Comparison of ENCODE assay signal across 19 mouse cellular contexts in the genomic region with DNA sequence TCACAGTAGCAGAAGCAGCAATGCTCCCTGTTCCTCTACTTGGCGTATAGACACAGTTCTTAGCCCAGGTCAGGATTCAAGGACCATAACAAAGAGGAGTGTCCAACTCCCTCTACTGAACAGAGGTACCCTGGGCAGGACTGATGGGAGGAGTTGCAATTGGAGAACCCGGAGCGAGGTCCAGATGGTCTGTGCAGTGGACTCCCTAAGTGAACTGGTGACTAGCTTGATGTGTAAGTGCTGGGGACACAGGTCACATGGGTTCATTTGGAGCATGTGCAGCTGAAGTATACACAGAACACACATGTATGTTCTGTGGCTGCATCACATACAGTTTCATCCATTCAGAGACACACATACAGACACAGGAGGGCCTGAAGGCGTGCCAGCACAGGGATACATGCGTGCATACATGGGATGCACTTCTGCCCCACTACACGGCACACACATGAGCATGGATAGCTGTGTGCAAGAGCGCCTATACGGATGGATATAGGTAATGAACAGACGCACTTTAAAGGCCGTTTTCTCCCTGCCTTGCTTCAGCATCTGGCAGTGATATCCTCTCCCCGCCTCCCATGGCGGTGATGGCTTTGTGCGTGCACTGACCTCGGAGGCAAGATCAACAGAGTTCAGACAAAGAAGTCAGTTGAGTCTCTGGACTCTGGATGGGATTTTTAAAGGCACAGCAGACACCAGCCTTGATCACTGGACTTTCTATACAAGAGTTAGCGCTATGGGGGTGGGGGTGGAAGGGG. TPM values are rescaled to one million over a fixed set of nuclear protein-coding genes. Genes with fewer than 3 reads are reported as not detected.
DNase-seq lines count a peak whose midpoint lies in the region; ATAC-seq and TF ChIP-seq lines count a peak whose summit lies in the region.
"Had no signal": no experiment of that assay in that cellular context is flagged by ENCODE, and none has a peak within 500 bp of the region (broad histone marks: within the 10 kb centered on the region; RNA-seq: fewer than 3 reads in every experiment).

No protein-coding gene starts in this region.

- no peaks in the 10 kb centered on the region for H3K9me3 ChIP-seq in hindbrain, embryonic 10.5 days
- H3K9me3 ChIP-seq in hindbrain, embryonic 14.5 days (ENCODE audit: control insufficient read depth, low read length), result no peaks in the 10 kb centered on the region
- H3K9me3 ChIP-seq in liver, postnatal 0 days (ENCODE audit: low read length), result no peaks in the 10 kb centered on the region
- no peaks in the 10 kb centered on the region for H3K9me3 ChIP-seq in liver, embryonic 12.5 days (replicated peaks)
- no peaks in the 10 kb centered on the region for H3K9me3 ChIP-seq in limb, embryonic 11.5 days (ENCODE audit: control insufficient read depth, low read length)
- H3K9me3 ChIP-seq: neural tube, embryonic 12.5 days had no signal

- no peak overlapping the region for H3K4me3 ChIP-seq in hindbrain, embryonic 10.5 days
- no peak overlapping the region for H3K4me3 ChIP-seq in hindbrain, embryonic 14.5 days (replicated peaks; ENCODE audit: low read length)
- no peak overlapping the region for H3K4me3 ChIP-seq in liver, postnatal 0 days (ENCODE audit: low read depth, low read length)
- no peak overlapping the region for H3K4me3 ChIP-seq in liver, embryonic 12.5 days
- no peak overlapping the region for H3K4me3 ChIP-seq in limb, embryonic 11.5 days (ENCODE audit: low read depth, low read length)
- H3K4me3 ChIP-seq: neural tube, embryonic 12.5 days had no signal

- no peak for ATAC-seq in hindbrain, embryonic 14.5 days (ENCODE audit: low FRiP score)
- peak; percentile 31 for ATAC-seq in liver, postnatal 0 days
- no peak for ATAC-seq in liver, embryonic 12.5 days
- ATAC-seq in limb, embryonic 11.5 days (ENCODE audit: insufficient number of reproducible peaks, low FRiP score, low TSS enrichment, low read depth), result peak; percentile 58; the same call in 1 of the 2 replicates
- ATAC-seq: forebrain, embryonic 14.5 days; midbrain, embryonic 16.5 days had no signal

- no peak for TF ChIP-seq CTCF in liver, postnatal 0 days (IDR thresholded peaks at IDR 0.05; ENCODE audit: low read depth)

- peak overlapping the region; percentile 84 for H3K27ac ChIP-seq in hindbrain, embryonic 10.5 days
- H3K27ac ChIP-seq in hindbrain, embryonic 14.5 days, result no peak overlapping the region
- H3K27ac ChIP-seq in liver, postnatal 0 days (ENCODE audit: low read depth), result no peak overlapping the region
- no peak overlapping the region for H3K27ac ChIP-seq in liver, embryonic 12.5 days
- no peak overlapping the region; the same call in 1 of the 2 replicates for H3K27ac ChIP-seq in limb, embryonic 11.5 days (replicated peaks; ENCODE audit: low read depth, low read length)
- H3K27ac ChIP-seq: kidney, postnatal 0 days; neural tube, embryonic 12.5 days had no signal

- H3K9ac ChIP-seq in hindbrain, embryonic 14.5 days, result no peak overlapping the region
- no peak overlapping the region for H3K9ac ChIP-seq in liver, postnatal 0 days (replicated peaks)
- H3K9ac ChIP-seq in liver, embryonic 12.5 days, result no peak overlapping the region
- no peak overlapping the region for H3K9ac ChIP-seq in limb, embryonic 11.5 days (ENCODE audit: low read length)
- H3K9ac ChIP-seq: neural tube, embryonic 12.5 days had no signal

- no peaks in the 10 kb centered on the region for H3K36me3 ChIP-seq in hindbrain, embryonic 10.5 days
- no peaks in the 10 kb centered on the region for H3K36me3 ChIP-seq in hindbrain, embryonic 14.5 days (replicated peaks; ENCODE audit: control insufficient read depth, insufficient read depth)
- no peaks in the 10 kb centered on the region for H3K36me3 ChIP-seq in liver, postnatal 0 days (replicated peaks; ENCODE audit: insufficient read depth, low read length)
- H3K36me3 ChIP-seq in liver, embryonic 12.5 days, result no peaks in the 10 kb centered on the region
- H3K36me3 ChIP-seq in limb, embryonic 11.5 days (ENCODE audit: control insufficient read depth, insufficient read depth, low read length), result no peaks in the 10 kb centered on the region
- H3K36me3 ChIP-seq: neural tube, embryonic 12.5 days had no signal

- DNase-seq in hindbrain, embryonic 10.5 days (ENCODE audit: low spot score), result peak; percentile 65
- no peak for DNase-seq in hindbrain, embryonic 14.5 days (ENCODE audit: low spot score)
- DNase-seq in liver, postnatal 0 days, result no peak
- peak; percentile 67 for DNase-seq in embryo, embryonic 11 days
- DNase-seq in limb, embryonic 11.5 days (ENCODE audit: low spot score), result peak; percentile 38
- DNase-seq in cerebellum, postnatal 4 days (ENCODE audit: low spot score in 2 of 2), result no peak
- no peak for DNase-seq in Muller cell, postnatal 12 days (ENCODE audit: inconsistent ontology term)
- DNase-seq: cerebellum, postnatal 14 days; heart, postnatal 14 days; left cerebral cortex, postnatal 4 days; lung, postnatal 36 days; right cerebral cortex, postnatal 25 days; thymus, postnatal 36 days had no signal

- no peak for TF ChIP-seq EP300 in liver, postnatal 0 days (IDR thresholded peaks at IDR 0.05; ENCODE audit: low read depth)

- peaks cover 33% of the 10 kb centered on the region for H3K4me1 ChIP-seq in hindbrain, embryonic 10.5 days (replicated peaks)
- no peaks in the 10 kb centered on the region for H3K4me1 ChIP-seq in hindbrain, embryonic 14.5 days (replicated peaks; ENCODE audit: control insufficient read depth, insufficient read depth, low read length)
- no peaks in the 10 kb centered on the region for H3K4me1 ChIP-seq in liver, postnatal 0 days (ENCODE audit: insufficient read depth)
- H3K4me1 ChIP-seq in liver, embryonic 12.5 days, result peaks cover 4% of the 10 kb centered on the region; the same call in 1 of the 2 replicates
- H3K4me1 ChIP-seq in limb, embryonic 11.5 days (ENCODE audit: control insufficient read depth, insufficient read depth, low read length), result 0 out of 2 replicates have a peak, but pooled peaks cover 4% of the 10 kb centered on the region
- H3K4me1 ChIP-seq: neural tube, embryonic 12.5 days had no signal

- 34% methylated on average over 15 of the region's 15 CpGs for WGBS in hindbrain, embryonic 10.5 days
- 38% methylated on average over 15 of the region's 15 CpGs for WGBS in hindbrain, embryonic 14.5 days
- 66% methylated on average over 15 of the region's 15 CpGs for WGBS in liver, postnatal 0 days (ENCODE audit: insufficient replicate concordance)
- WGBS in liver, embryonic 12.5 days (ENCODE audit: insufficient replicate concordance), result 72% methylated on average over 15 of the region's 15 CpGs
- 39% methylated on average over 15 of the region's 15 CpGs for WGBS in limb, embryonic 11.5 days

- no peaks in the 10 kb centered on the region for H3K27me3 ChIP-seq in hindbrain, embryonic 10.5 days (ENCODE audit: insufficient read depth, poor library complexity, severe bottlenecking)
- no peaks in the 10 kb centered on the region for H3K27me3 ChIP-seq in hindbrain, embryonic 14.5 days (ENCODE audit: control insufficient read depth, insufficient read depth, low read length)
- H3K27me3 ChIP-seq in liver, postnatal 0 days (ENCODE audit: insufficient read depth, low read length), result no peaks in the 10 kb centered on the region
- no peaks in the 10 kb centered on the region for H3K27me3 ChIP-seq in liver, embryonic 12.5 days (replicated peaks)
- no peaks in the 10 kb centered on the region for H3K27me3 ChIP-seq in limb, embryonic 11.5 days (ENCODE audit: control insufficient read depth, insufficient read depth, low read length)
- H3K27me3 ChIP-seq: neural tube, embryonic 12.5 days had no signal

- no peak overlapping the region for H3K4me2 ChIP-seq in hindbrain, embryonic 14.5 days (replicated peaks)
- H3K4me2 ChIP-seq in liver, postnatal 0 days (ENCODE audit: low read depth, low read length), result no peak overlapping the region
- no peak overlapping the region for H3K4me2 ChIP-seq in liver, embryonic 12.5 days
- H3K4me2 ChIP-seq in limb, embryonic 11.5 days (ENCODE audit: low read depth, severe bottlenecking), result no peak overlapping the region
- H3K4me2 ChIP-seq: heart, embryonic 11.5 days; neural tube, embryonic 12.5 days had no signal

RNA-seq across cellular contexts. Expression of a gene that starts 12.9 kb away (rescaled TPM):
- polyA plus RNA-seq in hindbrain, embryonic 10.5 days (2016; fragmentation: Nextera tagmentation; extraction: Ambion mirVana), result 16.0 and 19.5 TPM in 2 replicates
- 14.3 and 15.1 TPM in 2 replicates for polyA plus RNA-seq in hindbrain, embryonic 14.5 days (2014; fragmentation: Nextera tagmentation; extraction: Ambion mirVana)
- 7.1 and 8.2 TPM in 2 replicates for polyA plus RNA-seq in liver, postnatal 0 days (2015; fragmentation: Nextera tagmentation; extraction: Ambion mirVana)
- 11.0 and 11.3 TPM in 2 replicates for polyA plus RNA-seq in liver, embryonic 12.5 days (2016; fragmentation: Nextera tagmentation; extraction: Ambion mirVana)
- polyA plus RNA-seq in limb, embryonic 11.5 days (2014; fragmentation: Nextera tagmentation; extraction: Ambion mirVana), result 9.9 and 12.6 TPM in 2 replicates

RNA-seq across cellular contexts. Expression of a gene that starts 19.6 kb away (rescaled TPM):
- polyA plus RNA-seq in hindbrain, embryonic 10.5 days (2016; fragmentation: Nextera tagmentation; extraction: Ambion mirVana), result 1.2 and 1.3 TPM in 2 replicates
- 0.28 and 0.34 TPM in 2 replicates for polyA plus RNA-seq in hindbrain, embryonic 14.5 days (2014; fragmentation: Nextera tagmentation; extraction: Ambion mirVana)
- 9.0 and 9.3 TPM in 2 replicates for polyA plus RNA-seq in liver, postnatal 0 days (2015; fragmentation: Nextera tagmentation; extraction: Ambion mirVana)
- 17.4 and 19.4 TPM in 2 replicates for polyA plus RNA-seq in liver, embryonic 12.5 days (2016; fragmentation: Nextera tagmentation; extraction: Ambion mirVana)
- polyA plus RNA-seq in limb, embryonic 11.5 days (2014; fragmentation: Nextera tagmentation; extraction: Ambion mirVana), result 1.3 TPM in 2 replicates
- polyA plus RNA-seq: midbrain, embryonic 16.5 days had no signal

RNA-seq across cellular contexts. Expression of a gene that starts 39.8 kb away (rescaled TPM):
- polyA plus RNA-seq in hindbrain, embryonic 10.5 days (2016; fragmentation: Nextera tagmentation; extraction: Ambion mirVana), result 330 and 370 TPM in 2 replicates
- 30.1 and 40.2 TPM in 2 replicates for polyA plus RNA-seq in hindbrain, embryonic 14.5 days (2014; fragmentation: Nextera tagmentation; extraction: Ambion mirVana)
- 53.9 and 63.0 TPM in 2 replicates for polyA plus RNA-seq in liver, postnatal 0 days (2015; fragmentation: Nextera tagmentation; extraction: Ambion mirVana)
- polyA plus RNA-seq in liver, embryonic 12.5 days (2016; fragmentation: Nextera tagmentation; extraction: Ambion mirVana), result 240 and 250 TPM in 2 replicates
- polyA plus RNA-seq in limb, embryonic 11.5 days (2014; fragmentation: Nextera tagmentation; extraction: Ambion mirVana), result 355 and 368 TPM in 2 replicates

RNA-seq across cellular contexts. Expression of a gene that starts 49.1 kb away (rescaled TPM):
- polyA plus RNA-seq in hindbrain, embryonic 10.5 days (2016; fragmentation: Nextera tagmentation; extraction: Ambion mirVana), result 49.0 and 51.8 TPM in 2 replicates
- 29.5 and 32.4 TPM in 2 replicates for polyA plus RNA-seq in hindbrain, embryonic 14.5 days (2014; fragmentation: Nextera tagmentation; extraction: Ambion mirVana)
- polyA plus RNA-seq in liver, postnatal 0 days (2015; fragmentation: Nextera tagmentation; extraction: Ambion mirVana), result 48.4 and 51.5 TPM in 2 replicates
- 117 and 127 TPM in 2 replicates for polyA plus RNA-seq in liver, embryonic 12.5 days (2016; fragmentation: Nextera tagmentation; extraction: Ambion mirVana)
- 42.7 and 48.8 TPM in 2 replicates for polyA plus RNA-seq in limb, embryonic 11.5 days (2014; fragmentation: Nextera tagmentation; extraction: Ambion mirVana)

RNA-seq across cellular contexts. Expression of a gene that starts 49.8 kb away (rescaled TPM):
- 1.1 and 2.8 TPM in 2 replicates for polyA plus RNA-seq in hindbrain, embryonic 10.5 days (2016; fragmentation: Nextera tagmentation; extraction: Ambion mirVana)
- polyA plus RNA-seq in hindbrain, embryonic 14.5 days (2014; fragmentation: Nextera tagmentation; extraction: Ambion mirVana), result not detected in 2 replicates
- polyA plus RNA-seq in liver, postnatal 0 days (2015; fragmentation: Nextera tagmentation; extraction: Ambion mirVana), result 16.2 and 18.8 TPM in 2 replicates
- 4.5 and 4.9 TPM in 2 replicates for polyA plus RNA-seq in liver, embryonic 12.5 days (2016; fragmentation: Nextera tagmentation; extraction: Ambion mirVana)
- polyA plus RNA-seq in limb, embryonic 11.5 days (2014; fragmentation: Nextera tagmentation; extraction: Ambion mirVana), result 1.0 and 1.6 TPM in 2 replicates
- polyA plus RNA-seq: forebrain, embryonic 14.5 days; midbrain, embryonic 16.5 days; neural tube, embryonic 12.5 days had no signal

Comparison
In these comparisons a context has a peak if more than half of its experiments do, and no peak if none do; other contexts are left out.
1. DNase-seq: peak in hindbrain, embryonic 10.5 days (single experiment), embryo, embryonic 11 days (single experiment) and limb, embryonic 11.5 days (single experiment); none in hindbrain, embryonic 14.5 days (single experiment), liver, postnatal 0 days (single experiment), cerebellum, postnatal 4 days (0 of 2) and Muller cell, postnatal 12 days (single experiment).
2. ATAC-seq: peak in liver, postnatal 0 days (single experiment) and limb, embryonic 11.5 days (single experiment); none in hindbrain, embryonic 14.5 days (single experiment) and liver, embryonic 12.5 days (single experiment).